Mouse (Mus musculus): ENCODE data around the gene Rfx1. TPM values are rescaled to one million over a fixed set of nuclear protein-coding genes. Genes with fewer than 3 reads are reported as not detected.

Rfx1 gene
- polyA plus RNA-seq, 1 experiment, result 41.7 TPM

DNA sequence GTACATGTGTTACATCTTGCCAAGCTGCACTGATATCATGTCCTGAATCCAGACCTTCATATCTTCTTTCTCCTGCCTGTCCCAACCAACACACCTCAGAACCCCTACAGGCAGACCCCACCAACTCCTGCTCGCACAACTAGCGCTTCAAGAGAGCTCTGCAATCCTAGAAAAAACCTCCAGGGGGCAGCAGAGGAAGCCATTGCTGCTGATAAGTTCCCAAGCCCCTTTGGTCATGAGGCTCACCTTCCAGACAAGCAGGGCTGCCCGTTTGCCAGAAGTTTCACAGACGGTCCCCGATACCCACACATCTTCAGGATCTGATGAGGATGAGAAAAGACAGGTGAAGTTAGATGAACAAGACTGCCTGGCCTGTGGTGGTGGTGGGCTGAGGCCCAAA lies 27.6 kb upstream of the Rfx1 start:
- peak; percentile 90 for DNase-seq (ENCODE audit: low read depth)
- no peak for TF ChIP-seq POLR2A (IDR thresholded peaks at IDR 0.05; ENCODE audit: borderline replicate concordance, extremely low read depth, insufficient read depth, insufficient read length, poor library complexity, severe bottlenecking)
- TF ChIP-seq CTCF (IDR thresholded peaks at IDR 0.05; ENCODE audit: borderline replicate concordance, extremely low read depth, insufficient read depth, insufficient read length), result peak; percentile 86

GRCm38 (mm10) chr8:84042066-84042947 lies 24.3 kb upstream of the Rfx1 start, which contains the start of gene Il27ra:
Il27ra (minus strand) TSS chr8:84042589.
- TF ChIP-seq CTCF (IDR thresholded peaks at IDR 0.05; ENCODE audit: borderline replicate concordance, extremely low read depth, insufficient read depth, insufficient read length) (peak; percentile 78), POLR2A (IDR thresholded peaks at IDR 0.05; ENCODE audit: borderline replicate concordance, extremely low read depth, insufficient read depth, insufficient read length, poor library complexity, severe bottlenecking) (no peak)
- DNase-seq (ENCODE audit: low read depth), result peak; percentile 60

DNA sequence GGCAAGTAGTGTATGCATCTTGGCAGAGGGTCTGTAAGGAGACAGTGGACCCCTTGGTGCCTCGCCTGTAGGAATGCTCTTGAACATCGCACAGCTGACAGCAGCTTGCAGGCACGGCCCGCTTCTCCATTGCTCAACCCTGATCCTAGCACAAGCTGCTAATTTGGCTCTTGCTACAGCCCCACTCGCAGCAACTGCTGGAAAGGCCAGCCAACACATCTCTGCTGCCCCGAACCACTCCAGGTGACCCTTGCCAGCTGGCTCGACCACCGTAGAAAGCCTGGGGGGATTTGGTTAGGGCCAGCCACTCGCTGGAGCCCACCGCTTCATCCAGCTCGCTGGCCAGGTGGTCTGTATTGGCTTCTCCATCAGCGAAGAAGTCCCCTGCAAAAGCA lies 23.7 kb upstream of the Rfx1 start:
- peak; percentile 25 for DNase-seq (ENCODE audit: low read depth)
- no peak for TF ChIP-seq POLR2A (IDR thresholded peaks at IDR 0.05; ENCODE audit: borderline replicate concordance, extremely low read depth, insufficient read depth, insufficient read length, poor library complexity, severe bottlenecking)
- no peak for TF ChIP-seq CTCF (IDR thresholded peaks at IDR 0.05; ENCODE audit: borderline replicate concordance, extremely low read depth, insufficient read depth, insufficient read length)

DNA sequence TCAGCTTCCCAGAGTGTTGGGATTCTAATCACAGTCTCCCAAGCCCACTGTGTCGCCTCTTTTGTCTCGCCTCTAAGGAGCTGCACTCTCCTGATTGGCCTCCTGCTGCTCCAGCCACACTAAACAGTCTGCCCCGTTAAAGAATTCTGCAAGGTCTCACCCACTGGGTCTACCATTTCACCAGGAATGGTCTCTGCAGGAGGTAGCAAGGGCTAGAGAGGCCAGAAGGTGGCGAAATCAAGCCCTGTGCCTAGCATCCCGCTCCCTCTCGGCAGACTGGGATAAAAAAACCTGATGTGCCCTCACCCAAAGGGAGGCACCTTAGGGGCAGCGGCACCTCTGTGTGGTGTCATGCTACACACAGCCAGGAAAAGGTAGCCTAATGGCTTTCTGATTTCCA lies 22.5 kb upstream of the Rfx1 start:
- TF ChIP-seq CTCF (IDR thresholded peaks at IDR 0.05; ENCODE audit: borderline replicate concordance, extremely low read depth, insufficient read depth, insufficient read length) (no peak), POLR2A (IDR thresholded peaks at IDR 0.05; ENCODE audit: borderline replicate concordance, extremely low read depth, insufficient read depth, insufficient read length, poor library complexity, severe bottlenecking) (no peak)
- DNase-seq (ENCODE audit: low read depth), result no peak

DNA sequence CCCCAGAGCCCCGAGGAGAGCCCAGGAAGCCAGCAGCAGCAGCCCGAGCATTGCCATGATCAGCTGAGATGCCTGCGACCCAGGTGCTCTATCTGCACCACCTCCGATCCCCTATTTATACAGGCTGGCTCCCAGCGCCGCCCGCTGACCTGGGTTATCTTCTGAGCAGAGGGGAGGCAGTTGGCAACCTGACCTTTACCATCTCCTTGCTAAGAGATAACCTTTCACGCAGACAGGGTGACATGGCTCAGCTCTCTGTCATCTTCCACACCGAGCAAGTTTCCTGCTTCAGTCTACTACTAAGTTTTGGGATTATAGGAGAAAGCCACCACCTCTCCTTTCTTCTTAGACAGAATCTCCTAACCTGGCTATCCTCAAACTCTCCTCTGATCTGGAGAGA lies 21.7 kb upstream of the Rfx1 start, which contains the start of gene Rln3:
Gene Rln3, minus strand, starts transcription at position 101 of the 400 bp plus-strand sequence.
- no peak for DNase-seq (ENCODE audit: low read depth)
- no peak for TF ChIP-seq CTCF (IDR thresholded peaks at IDR 0.05; ENCODE audit: borderline replicate concordance, extremely low read depth, insufficient read depth, insufficient read length)

DNA sequence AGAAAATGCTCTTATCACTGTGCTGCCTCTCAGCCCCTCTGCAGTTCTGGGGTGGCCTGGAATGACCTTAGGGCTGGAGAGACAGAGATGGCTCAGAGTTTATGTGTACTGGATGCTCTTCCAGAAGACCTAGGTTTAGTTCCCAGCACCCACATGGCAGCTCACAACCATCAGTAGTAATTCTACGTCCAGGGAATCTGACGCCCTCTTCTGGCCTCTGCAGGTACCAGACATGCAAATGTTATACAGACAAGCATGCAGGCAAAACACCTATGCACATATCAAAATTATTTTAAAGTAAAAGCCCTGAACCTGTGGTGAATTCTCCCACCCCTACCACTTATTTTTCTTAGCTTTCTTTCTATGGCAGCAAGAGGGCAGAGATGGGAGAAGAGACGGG lies 20.1 kb upstream of the Rfx1 start:
- TF ChIP-seq POLR2A (IDR thresholded peaks at IDR 0.05; ENCODE audit: borderline replicate concordance, extremely low read depth, insufficient read depth, insufficient read length, poor library complexity, severe bottlenecking) (no peak), CTCF (IDR thresholded peaks at IDR 0.05; ENCODE audit: borderline replicate concordance, extremely low read depth, insufficient read depth, insufficient read length) (no peak)
- DNase-seq (ENCODE audit: low read depth), result no peak

- TF ChIP-seq CTCF (IDR thresholded peaks at IDR 0.05; ENCODE audit: borderline replicate concordance, extremely low read depth, insufficient read depth, insufficient read length), result no peak
- TF ChIP-seq POLR2A (IDR thresholded peaks at IDR 0.05; ENCODE audit: borderline replicate concordance, extremely low read depth, insufficient read depth, insufficient read length, poor library complexity, severe bottlenecking), result no peak
- no peak for DNase-seq (ENCODE audit: low read depth)
These were observed 18.5 kb upstream of the Rfx1 start for GRCm38 (mm10) chr8:84048171-84048570.

- no peak for DNase-seq (ENCODE audit: low read depth)
These were observed 13.9 kb upstream of the Rfx1 start for GRCm38 (mm10) chr8:84052746-84053145.

DNA sequence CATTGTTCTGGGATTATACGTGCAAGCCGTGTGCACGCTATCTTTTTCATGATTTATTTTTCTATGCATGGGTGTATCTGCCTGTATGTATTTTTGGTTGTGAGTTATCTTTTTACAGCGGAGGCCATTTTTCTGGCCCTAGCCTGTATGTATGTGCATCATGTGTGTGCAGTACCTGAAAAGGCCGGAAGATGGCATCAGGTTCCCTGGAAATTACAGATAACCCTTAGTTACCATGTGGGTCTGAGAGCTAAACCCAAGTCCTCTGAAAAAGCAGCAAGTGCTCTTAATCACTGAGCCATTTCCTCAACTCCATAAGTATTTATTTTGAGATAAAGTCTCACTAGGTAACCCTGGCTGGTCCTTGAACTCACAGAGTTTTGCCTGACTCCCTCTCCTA lies 13.4 kb upstream of the Rfx1 start:
- no peak for TF ChIP-seq CTCF (IDR thresholded peaks at IDR 0.05; ENCODE audit: borderline replicate concordance, extremely low read depth, insufficient read depth, insufficient read length)
- no peak for TF ChIP-seq POLR2A (IDR thresholded peaks at IDR 0.05; ENCODE audit: borderline replicate concordance, extremely low read depth, insufficient read depth, insufficient read length, poor library complexity, severe bottlenecking)
- no peak for DNase-seq (ENCODE audit: low read depth)

More at GRCm38 (mm10) chr8:84052746-84053145, 13.9 kb upstream of the Rfx1 start:
- no peak for TF ChIP-seq POLR2A (IDR thresholded peaks at IDR 0.05; ENCODE audit: borderline replicate concordance, extremely low read depth, insufficient read depth, insufficient read length, poor library complexity, severe bottlenecking)
- no peak for TF ChIP-seq CTCF (IDR thresholded peaks at IDR 0.05; ENCODE audit: borderline replicate concordance, extremely low read depth, insufficient read depth, insufficient read length)

DNA sequence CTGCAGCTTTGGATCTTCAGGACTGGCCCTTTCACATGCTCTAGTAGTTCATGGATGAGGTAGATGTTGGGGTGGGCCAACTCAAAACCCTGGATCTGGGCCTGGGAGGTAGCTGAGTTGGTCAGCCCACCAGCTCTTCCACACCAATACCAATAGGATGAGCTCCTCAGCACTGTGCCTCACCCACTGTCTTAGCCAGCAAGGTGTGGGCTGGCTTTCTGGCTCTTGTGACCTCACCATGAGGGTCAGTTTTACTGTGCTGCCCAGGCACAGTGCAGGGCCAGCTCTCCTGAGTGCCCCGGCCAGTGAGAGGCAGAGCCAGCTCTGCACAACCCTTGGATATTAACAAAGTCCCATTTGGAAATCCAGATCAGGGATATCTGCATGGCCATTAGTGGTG lies 8.8 kb upstream of the Rfx1 start:
- TF ChIP-seq CTCF (IDR thresholded peaks at IDR 0.05; ENCODE audit: borderline replicate concordance, extremely low read depth, insufficient read depth, insufficient read length) (no peak), POLR2A (IDR thresholded peaks at IDR 0.05; ENCODE audit: borderline replicate concordance, extremely low read depth, insufficient read depth, insufficient read length, poor library complexity, severe bottlenecking) (no peak)
- no peak for DNase-seq (ENCODE audit: low read depth)

GRCm38 (mm10) chr8:84059226-84059625 lies 7.4 kb upstream of the Rfx1 start:
- no peak for TF ChIP-seq POLR2A (IDR thresholded peaks at IDR 0.05; ENCODE audit: borderline replicate concordance, extremely low read depth, insufficient read depth, insufficient read length, poor library complexity, severe bottlenecking)
- no peak for TF ChIP-seq CTCF (IDR thresholded peaks at IDR 0.05; ENCODE audit: borderline replicate concordance, extremely low read depth, insufficient read depth, insufficient read length)
- no peak for DNase-seq (ENCODE audit: low read depth)

- TF ChIP-seq CTCF (IDR thresholded peaks at IDR 0.05; ENCODE audit: borderline replicate concordance, extremely low read depth, insufficient read depth, insufficient read length), result no peak
- no peak for TF ChIP-seq POLR2A (IDR thresholded peaks at IDR 0.05; ENCODE audit: borderline replicate concordance, extremely low read depth, insufficient read depth, insufficient read length, poor library complexity, severe bottlenecking)
- no peak for DNase-seq (ENCODE audit: low read depth)
These were observed 6.4 kb upstream of the Rfx1 start for GRCm38 (mm10) chr8:84060245-84060644.

Data from brain, embryonic 14.5 days (tissue).